Mouse (Mus musculus) urinary bladder, adult 18-20 months (tissue): ENCODE data around the gene Hs3st3b1.

Source experiments
- DNase-seq, 2 experiments: peaks; one replicate each; pipeline ENCODE4 v3.0.0; 2022; ENCODE audit warnings: low spot score in 2 of 2, mixed read lengths in 2 of 2

Gene Hs3st3b1

DNA sequence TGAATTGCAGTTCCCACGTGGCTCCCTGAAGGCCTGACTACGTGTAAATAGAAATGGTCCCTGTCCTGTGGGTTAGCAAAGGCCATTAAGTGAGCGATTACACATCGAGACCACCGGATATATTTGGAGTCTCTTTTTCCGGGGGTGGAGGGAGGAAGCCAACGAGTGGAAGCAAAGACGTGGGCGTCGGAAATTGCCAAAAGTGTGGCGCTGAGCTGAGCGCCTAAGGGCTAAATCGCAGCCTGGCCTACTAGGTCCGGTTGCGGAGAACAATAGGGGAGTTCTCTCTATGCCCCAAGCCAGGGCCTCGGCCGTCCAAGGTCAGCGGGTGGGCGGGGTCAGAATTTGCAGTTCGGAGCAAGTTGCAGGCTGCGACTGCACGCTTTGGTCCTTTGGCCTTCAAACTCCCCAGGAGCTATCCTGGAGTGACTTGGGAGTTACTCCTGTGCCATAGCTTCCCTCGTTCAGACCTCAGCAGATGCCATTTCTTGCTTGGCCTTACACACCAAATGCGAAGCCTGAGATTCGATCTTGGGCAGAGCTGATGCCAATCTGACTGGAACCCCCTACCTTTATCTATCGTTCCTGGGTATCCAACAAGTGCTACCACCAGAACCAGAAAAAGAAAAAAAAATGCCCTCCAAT lies 2.3 kb upstream of the Hs3st3b1 start:
- DNase-seq = no peak

GRCm38 (mm10) chr11:63923386-63923785 lies 1.3 kb upstream of the Hs3st3b1 start:
- peak in 1 of 2 experiments; percentile 23 for DNase-seq

DNA sequence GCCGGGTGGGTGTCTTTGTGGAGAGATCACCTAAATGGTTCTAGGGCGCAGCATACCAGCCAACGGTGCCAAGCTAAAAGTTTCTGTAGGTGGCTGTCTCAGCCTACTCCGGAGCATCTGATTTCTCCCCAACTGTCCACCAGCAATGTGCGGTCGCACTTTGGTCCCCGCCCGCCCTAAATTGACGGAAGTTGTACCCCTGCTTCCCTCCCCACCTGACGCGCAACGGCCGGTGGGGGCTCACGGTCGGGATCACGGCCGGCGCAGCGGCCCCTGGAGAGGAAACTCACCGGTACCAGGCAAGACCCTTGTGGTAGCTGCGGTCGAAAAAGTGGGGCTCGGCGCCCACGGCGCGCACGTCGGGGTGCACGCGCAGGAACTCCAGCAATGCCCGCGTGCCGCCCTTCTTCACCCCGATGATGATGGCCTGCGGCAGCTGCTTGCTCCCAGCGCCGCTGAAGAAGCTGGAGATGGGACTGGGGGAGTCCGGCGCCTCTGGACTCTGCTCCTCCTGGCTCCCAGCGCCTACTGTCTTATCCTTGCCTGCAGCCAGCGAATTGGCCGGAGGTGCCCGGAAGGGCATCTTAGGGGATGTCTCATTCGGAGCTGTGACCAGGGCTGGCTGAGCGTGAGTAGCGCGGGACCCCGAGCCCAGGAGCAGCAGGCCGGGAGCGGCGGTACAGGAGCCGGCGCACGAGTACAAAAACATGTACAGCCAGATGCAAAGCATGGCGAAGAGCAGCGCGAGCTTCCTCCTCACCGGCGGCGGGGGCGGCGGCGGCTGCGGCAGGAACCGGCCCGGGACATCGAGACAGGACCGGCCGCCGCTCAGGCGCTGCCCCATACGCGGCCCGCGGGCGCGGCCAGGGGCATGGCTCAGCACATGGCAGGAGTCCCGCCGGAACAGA lies 792 bp downstream of the Hs3st3b1 start:
- DNase-seq = peak in 1 of 2 experiments; percentile 46

DNA sequence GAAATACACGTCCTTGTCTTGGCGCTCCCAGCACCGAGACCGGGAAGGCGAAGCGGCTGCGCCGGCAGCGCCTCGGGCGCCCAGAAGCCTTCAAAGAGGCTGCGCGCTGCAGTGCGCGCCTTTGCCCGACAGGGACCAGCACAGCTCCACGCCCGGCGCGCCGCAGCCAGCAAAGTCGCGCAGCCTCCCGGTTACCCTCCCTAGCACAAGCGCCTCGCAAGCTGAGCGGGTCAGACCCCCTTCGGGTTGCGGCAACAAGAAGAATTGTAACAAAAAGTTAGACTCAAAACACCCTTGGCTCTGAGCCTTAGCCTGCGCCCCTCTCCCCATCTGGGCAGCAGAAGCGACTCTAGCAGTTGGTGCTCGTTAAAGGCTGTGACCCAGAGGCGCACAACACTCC lies 1.6 kb downstream of the Hs3st3b1 start:
- peak in 1 of 2 experiments; percentile 57 for DNase-seq

DNA sequence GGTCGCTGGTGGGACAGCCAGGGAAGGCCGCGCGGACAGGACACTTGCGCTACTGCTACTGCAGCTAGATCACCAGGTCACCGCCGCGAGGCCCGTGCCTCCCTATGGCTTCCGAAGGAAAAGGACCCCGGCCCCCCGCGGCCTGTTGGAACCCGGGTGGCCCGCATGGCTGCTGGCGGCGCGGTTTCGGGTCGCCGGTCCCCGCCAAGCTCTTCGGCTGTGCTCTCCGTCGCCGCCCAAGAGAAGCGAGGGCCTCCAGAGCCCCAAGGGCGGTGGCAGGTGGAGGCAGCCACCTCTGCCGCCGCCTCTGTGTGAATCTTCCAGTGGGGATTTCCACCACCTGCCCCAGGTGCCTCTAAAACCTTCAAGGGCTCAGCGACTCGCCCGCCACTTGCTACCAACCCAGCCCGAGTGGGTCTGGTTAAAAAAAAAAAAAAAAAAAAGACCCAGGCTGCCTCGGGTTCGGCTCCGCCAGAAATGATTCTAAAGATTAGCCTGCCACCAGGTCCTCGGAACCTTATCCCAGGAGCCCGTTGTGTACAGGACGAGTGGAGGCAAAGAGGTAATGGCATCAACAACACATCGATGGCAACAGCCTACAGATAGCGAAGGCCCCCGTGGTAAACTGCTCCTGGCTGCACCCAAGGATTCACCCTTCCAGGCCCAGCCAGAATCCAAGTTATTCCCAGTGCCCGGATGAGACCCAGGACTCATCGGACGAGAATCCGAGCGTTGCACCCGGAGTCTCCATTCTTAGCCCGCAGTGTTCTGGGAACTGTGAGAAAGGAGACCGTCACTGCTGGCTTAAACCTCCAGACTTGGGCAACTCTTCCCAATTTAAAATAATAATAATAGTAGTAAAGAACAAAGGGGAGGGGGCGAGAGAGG lies 2.6 kb downstream of the Hs3st3b1 start:
- no peak for DNase-seq

DNA sequence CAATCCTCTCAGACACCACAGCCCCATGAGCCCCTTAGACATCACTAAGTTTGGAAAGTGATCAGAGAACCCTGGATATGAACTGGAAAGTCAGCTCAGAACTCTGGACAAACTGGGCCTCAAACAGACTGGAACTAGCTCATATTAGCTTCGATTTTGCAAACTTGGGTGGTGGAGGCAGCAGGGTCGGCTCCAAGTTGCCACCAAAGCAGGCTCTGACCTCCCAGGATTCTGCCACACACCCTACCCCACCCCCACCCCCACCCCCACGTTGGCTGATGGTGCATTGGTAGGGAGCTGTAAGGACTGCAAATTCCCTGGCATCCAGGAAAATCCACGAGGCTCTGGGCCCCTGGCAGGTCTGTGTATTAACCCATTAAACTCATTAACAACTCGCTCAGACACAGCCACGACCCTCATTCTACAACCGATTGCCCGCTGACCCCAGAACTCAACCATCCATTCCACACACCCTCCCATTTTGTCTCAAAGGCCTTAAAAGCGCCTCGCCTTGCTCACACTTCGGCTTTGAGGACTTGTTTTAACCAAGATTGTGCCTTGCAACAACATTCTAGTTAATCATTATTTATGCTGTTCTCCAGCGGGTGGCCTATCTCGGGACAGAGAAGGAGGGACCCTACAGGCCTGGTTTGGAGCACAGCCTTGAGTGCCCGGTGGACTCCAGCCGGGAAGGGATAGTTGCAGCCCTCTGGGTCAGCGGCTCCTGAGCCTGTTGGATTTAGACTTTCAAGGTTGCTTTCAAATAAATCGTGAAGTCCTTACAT lies 3.6 kb downstream of the Hs3st3b1 start:
- DNase-seq = no peak

- no peak for DNase-seq
Measured at GRCm38 (mm10) chr11:63917561-63917960, 4.5 kb downstream of the Hs3st3b1 start.

DNA sequence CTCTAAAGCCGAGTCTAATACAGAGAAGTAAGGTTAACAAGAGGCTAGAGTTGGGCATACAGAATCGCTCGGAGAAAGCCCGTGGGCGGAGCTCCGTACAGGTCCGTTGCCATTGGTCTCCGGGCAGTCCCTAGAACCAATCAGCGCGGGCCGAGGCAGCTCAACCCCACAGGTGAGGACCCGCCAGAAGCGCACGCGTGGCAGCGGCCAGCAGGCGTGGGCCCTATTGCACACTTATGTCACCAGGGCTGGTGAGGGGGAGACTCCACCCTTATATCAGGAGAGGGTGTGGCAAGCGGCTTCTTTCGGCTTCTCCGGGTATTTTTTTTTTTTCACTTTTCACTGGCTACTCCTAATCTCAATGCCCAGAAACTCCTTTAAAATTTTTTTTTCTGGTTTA lies 7.7 kb downstream of the Hs3st3b1 start:
- DNase-seq = peak; percentile 68 to 71

GRCm38 (mm10) chr11:63913936-63914335 lies 8.2 kb downstream of the Hs3st3b1 start:
- no peak for DNase-seq

DNA sequence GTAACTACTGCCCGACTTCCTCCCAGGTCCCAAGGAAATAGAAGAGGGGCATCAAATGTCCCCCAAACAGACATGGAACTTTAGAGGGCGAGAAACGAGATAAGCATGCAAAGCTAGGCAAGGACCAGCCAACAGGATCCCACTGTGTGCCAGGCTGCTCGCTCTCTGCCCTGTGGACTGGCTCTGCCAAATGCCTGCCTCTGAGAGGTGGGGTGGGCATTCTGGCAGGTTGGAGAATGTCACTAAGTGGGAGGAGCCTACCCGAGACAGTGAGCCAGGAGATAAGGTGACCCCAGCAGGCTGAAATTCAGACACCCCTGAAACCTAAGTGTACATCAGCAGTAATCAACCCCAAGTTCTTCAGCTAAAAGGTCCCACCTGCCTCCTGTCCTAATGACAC lies 11.1 kb downstream of the Hs3st3b1 start:
- no peak for DNase-seq

DNA sequence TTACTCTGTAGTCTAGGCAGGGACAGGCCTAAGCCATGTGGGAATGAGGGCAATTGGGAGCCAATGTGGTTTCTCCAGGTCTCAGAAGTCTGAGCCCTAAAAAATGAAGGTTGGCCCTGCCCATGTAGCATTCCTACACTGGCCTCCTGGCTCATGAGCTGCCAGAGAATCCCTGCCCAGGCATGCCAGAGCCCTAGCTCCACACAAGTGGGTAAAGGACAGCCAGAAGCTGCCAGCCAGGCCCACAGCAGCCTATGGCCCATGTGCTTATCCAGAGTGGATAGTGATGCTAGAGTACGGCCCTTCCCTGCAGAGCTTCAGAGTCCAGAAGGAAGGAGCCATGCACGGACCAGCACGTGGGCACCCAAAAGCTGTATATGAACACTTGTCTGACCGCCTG lies 12.1 kb downstream of the Hs3st3b1 start:
- DNase-seq = no peak

GRCm38 (mm10) chr11:63908500-63908899 lies 13.6 kb downstream of the Hs3st3b1 start:
- DNase-seq = no peak

DNA sequence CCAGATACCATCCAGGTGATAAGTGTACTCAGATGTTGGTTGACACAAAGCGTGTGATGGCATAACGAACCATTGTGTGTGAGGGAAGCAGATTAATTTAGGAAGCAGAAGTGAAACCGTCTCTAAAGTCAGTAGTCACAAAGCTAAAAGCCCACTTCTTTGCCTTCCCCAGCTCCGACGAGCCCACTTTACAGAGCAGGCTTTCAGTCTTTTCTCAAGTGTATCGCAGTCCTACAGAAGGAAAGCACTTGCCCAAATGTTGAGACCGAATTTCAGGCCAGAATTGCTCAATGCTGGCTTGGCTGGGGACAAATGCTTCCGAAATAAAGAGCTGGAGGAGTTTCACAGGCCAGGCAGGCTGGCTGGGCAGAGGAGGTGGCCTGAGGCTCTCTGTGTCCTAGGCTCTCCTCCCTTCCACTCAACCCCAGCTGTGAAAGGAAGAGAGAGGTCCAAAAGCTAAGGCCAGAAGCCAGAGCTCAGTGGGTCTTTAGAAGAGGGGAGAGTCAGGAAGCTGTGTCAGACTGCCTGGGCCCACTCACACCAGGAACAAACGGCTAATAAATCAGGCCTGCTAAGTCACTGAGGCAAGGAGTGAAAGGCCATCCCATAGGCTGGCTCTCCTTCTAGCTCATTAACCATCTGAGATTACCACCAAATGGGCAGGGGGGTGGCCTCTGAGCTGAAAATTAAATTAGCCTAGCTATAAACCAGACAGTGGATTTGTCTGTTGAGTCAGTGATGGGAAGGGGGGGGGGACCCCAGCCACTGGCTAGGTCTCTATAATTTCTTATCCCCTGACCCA lies 15.3 kb downstream of the Hs3st3b1 start:
- DNase-seq = no peak

DNA sequence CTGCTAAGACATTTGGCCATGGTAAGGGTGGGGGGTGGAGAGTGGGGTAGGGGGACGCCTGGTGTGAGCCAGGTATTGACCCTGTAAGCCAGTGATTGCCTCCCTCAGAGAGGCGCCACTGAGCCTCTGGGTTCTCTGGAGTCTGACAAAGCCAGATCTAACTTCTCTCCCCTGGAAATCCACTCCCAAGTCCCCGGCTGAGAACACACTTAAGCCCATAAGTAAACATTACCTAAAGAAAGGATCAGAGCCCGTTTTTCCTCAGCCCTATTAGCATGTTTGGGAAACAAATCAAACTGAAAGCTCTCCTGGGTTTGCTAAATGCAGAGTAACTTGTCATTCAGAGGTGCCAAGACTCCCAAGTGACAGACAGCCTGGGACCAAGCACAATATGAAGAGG lies 17.3 kb downstream of the Hs3st3b1 start:
- DNase-seq = no peak

- no peak for DNase-seq
Measured at GRCm38 (mm10) chr11:63898509-63899168, 23.5 kb downstream of the Hs3st3b1 start.

- DNase-seq = no peak
Measured at GRCm38 (mm10) chr11:63897856-63898508, 24.1 kb downstream of the Hs3st3b1 start.

- no peak for DNase-seq
Measured at GRCm38 (mm10) chr11:63897011-63897410, 25.1 kb downstream of the Hs3st3b1 start.

- no peak for DNase-seq
Measured at GRCm38 (mm10) chr11:63894188-63894587, 27.9 kb downstream of the Hs3st3b1 start.

GRCm38 (mm10) chr11:63893557-63893956 lies 28.5 kb downstream of the Hs3st3b1 start:
- DNase-seq = no peak
